Mouse (Mus musculus): ENCODE measurements at regions not wholly inside any gene's neighbourhood (a gene's known extent, or its start where the extent isn't known, plus 50 kb on each side); places are given as distances from the start of the nearest gene placed in this dataset.
A peak's percentile ranks its signal among the peaks of the same experiment; 100 is the strongest.

DNA sequence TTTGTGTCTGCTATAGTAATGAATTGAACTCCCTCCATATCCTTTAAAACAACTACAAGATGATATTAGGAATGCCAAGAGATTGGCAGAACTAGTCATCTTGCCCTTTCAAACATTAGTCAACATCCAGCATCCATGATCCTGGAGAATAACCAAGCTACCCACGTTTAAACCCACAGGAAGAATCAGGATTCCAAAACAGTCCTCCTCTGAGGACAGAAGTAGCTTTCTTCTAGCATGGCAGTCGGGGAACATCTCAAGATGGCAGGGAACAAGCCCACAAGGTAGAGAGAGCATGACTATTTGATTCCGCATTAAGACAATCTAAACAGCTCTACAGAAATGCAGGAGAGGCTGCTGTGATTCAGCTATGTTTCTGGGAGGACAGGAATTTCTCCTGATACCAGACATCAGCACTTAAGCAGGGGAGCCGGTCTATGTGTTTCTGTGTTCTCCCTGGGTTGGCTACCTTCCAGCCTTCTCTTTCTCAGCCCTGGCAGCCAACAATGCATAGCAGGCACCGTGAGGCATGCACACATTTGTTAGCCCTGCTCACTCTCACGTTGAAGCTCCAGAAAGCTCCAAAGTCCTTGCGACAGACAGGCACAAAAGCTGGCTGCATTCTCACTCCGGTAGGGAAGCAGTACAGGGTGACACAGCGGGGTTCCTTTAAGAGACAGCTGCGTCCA lies 138.8 kb downstream of the Dhx15 start:
- no peaks in the 10 kb centered on the region for H3K36me3 ChIP-seq
- no peaks in the 10 kb centered on the region for H3K27me3 ChIP-seq
- 22% methylated on average over 10 of the region's 10 CpGs for WGBS
- no peak overlapping the region for H3K4me3 ChIP-seq
- H3K4me1 ChIP-seq (replicated peaks) = peaks cover 18% of the 10 kb centered on the region
- peak overlapping the region; percentile 86 for H3K27ac ChIP-seq
- no peak overlapping the region for H3K9ac ChIP-seq
- peak; percentile 86 for ATAC-seq (replicated peaks; ENCODE audit: insufficient number of reproducible peaks, insufficient read depth, low FRiP score, low read depth)
- peak overlapping the region; percentile 33 for H3K4me2 ChIP-seq
- no peaks in the 10 kb centered on the region for H3K9me3 ChIP-seq (replicated peaks)

DNA sequence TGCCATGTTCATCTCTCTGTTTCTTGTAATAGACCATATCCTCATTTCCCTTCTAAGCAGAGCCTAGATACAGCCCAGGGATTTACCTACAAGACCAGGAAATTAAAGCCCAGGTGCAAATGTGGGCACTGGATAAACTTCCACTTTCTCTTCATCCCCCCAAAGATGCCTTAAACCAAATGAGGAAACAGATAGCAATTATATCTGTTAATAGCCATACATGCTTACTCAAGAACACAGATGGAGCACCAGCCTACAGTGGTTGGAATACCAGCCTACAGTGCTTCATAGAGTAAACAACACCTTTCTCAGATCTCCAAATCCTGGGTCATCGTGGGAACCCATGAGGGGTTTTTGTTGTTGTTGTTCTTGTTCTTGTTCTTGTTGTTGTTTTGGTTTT lies 141.5 kb downstream of the Dhx15 start:
- H3K4me3 ChIP-seq = no peak overlapping the region
- no peak for ATAC-seq (replicated peaks; ENCODE audit: insufficient number of reproducible peaks, insufficient read depth, low FRiP score, low read depth)
- no peaks in the 10 kb centered on the region for H3K9me3 ChIP-seq (replicated peaks)
- no peak overlapping the region for H3K9ac ChIP-seq
- H3K27ac ChIP-seq = no peak overlapping the region
- H3K27me3 ChIP-seq = no peaks in the 10 kb centered on the region
- H3K4me1 ChIP-seq (replicated peaks) = peaks cover 21% of the 10 kb centered on the region
- 80% methylated on average over 1 of the region's 1 CpGs for WGBS
- H3K4me2 ChIP-seq = no peak overlapping the region
- no peaks in the 10 kb centered on the region for H3K36me3 ChIP-seq

DNA sequence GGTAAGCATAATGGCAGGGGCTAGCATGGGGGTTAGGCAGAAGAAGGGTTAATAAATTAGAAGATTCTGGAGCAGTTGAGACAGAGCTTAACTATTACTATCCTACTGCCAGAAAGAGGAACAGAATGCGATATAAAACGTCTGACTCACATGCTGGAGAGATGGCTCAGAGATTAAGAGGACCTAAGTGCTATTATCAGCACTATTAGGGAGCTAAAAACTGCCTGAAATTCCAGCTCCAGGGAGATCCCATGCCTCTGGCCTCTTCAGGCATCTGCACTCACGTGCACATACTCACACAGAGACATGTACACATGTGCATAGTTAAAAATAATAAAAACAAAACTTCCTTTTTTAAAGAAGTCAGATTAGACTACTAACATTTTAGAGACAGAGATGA lies 143.6 kb downstream of the Dhx15 start:
- Histone ChIP-seq H3K4me1 (replicated peaks) (peaks cover 16% of the 10 kb centered on the region), H3K9me3 (replicated peaks) (no peaks in the 10 kb centered on the region), H3K4me3 (no peak overlapping the region), H3K27me3 (no peaks in the 10 kb centered on the region), H3K27ac (no peak overlapping the region), H3K36me3 (no peaks in the 10 kb centered on the region), H3K9ac (no peak overlapping the region), H3K4me2 (no peak overlapping the region)
- 26% methylated on average over 3 of the region's 3 CpGs for WGBS
- no peak; the same call in 1 of the 2 replicates for ATAC-seq (replicated peaks; ENCODE audit: insufficient number of reproducible peaks, insufficient read depth, low FRiP score, low read depth)

DNA sequence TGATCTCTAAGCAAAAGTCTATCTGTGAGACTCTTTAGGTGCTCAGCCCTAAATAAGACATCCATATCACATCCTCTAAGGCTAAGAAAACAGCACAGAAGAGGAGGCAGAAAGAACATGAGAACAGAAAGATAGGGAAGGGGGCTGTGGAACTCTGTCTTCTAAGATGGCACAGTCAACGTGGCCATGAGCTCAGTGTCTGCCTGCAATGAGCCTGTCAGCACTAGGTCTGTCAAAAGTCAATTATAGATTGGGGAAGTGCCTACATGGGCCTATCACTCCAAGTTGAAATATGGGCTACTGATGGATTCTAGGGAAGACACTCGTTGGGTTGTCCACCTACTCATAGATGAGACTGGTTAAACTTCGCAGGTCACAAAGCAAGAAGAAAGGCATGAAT lies 146.2 kb downstream of the Dhx15 start:
- Histone ChIP-seq H3K9ac (no peak overlapping the region), H3K27me3 (no peaks in the 10 kb centered on the region), H3K27ac (no peak overlapping the region), H3K4me3 (no peak overlapping the region), H3K9me3 (replicated peaks) (no peaks in the 10 kb centered on the region), H3K4me1 (replicated peaks) (peaks cover 27% of the 10 kb centered on the region), H3K36me3 (no peaks in the 10 kb centered on the region), H3K4me2 (no peak overlapping the region)
- ATAC-seq (replicated peaks; ENCODE audit: insufficient number of reproducible peaks, insufficient read depth, low FRiP score, low read depth) = no peak
- 51% methylated on average over 3 of the region's 3 CpGs for WGBS

DNA sequence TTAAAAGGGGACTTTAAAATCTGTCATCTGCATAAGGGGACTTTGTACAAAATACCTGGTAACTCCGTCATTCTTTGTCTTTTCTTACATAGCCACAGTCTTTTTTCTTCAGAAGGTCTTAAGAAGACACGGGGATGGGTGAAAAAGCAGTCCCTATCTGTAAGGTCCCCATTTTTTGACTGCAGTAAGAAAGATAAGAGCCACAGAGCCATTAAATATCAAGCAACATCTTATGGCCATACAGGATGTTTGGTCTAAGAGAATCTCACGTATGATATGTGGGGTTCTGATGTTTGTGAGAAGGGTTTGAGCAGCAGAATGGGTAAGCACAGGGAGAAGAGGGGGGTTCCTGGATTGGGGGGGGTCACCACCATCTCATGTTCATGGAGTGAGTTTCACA lies 148.9 kb downstream of the Dhx15 start:
- peaks cover 21% of the 10 kb centered on the region for H3K4me1 ChIP-seq (replicated peaks)
- no peaks in the 10 kb centered on the region for H3K36me3 ChIP-seq
- H3K27me3 ChIP-seq = no peaks in the 10 kb centered on the region
- no peak for ATAC-seq (replicated peaks; ENCODE audit: insufficient number of reproducible peaks, insufficient read depth, low FRiP score, low read depth)
- no peak overlapping the region for H3K9ac ChIP-seq
- H3K9me3 ChIP-seq (replicated peaks) = no peaks in the 10 kb centered on the region
- H3K4me3 ChIP-seq = no peak overlapping the region
- H3K4me2 ChIP-seq = no peak overlapping the region
- 76% methylated on average over 3 of the region's 3 CpGs for WGBS
- H3K27ac ChIP-seq = peak overlapping the region; percentile 84

DNA sequence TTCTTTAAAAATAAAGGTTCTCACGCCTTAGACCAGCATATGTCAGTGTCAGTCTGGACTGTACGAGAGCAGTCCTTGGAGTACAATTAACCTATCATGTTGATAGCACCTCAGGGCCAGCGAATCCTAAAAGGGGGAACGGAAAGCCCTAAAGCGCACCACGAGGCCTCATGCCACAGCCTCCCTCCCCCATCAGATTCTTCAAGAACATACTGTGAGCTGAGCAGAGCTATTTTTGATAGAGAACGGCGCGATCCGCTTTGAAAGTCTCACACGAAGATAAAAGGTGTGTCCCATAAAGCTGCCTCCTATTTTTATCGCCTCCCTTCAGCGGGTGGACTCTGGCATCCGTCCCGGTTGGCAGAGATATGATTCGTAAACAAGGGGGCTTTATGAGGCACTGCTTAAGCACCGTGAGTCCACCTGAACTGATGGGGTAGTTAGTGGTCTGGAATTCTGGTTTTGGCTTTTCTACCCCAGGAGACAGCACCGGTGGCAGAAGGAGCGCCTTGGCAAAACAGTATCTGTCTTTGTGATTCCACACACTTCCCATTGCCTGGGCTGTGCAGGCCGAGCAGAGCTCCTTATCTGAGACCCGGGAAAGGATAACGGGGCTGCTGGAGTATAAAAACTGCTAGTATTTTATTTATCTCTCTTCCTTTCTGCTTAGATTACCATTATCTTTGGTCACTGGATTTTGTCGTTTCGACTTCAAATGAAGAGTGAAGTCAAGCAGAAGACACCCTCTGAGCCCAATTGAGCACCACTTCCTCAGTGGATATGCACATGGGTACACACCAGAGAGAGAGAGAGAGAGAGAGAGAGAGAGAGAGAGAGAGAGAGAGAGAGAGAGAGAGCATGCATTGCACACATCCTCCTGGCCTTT lies 149.6 kb downstream of the Dhx15 start:
- Histone ChIP-seq H3K9me3 (replicated peaks) (no peaks in the 10 kb centered on the region), H3K27me3 (no peaks in the 10 kb centered on the region), H3K4me3 (0 out of 2 replicates have a peak overlapping the region, but pooled peaks have one; percentile 21), H3K4me1 (replicated peaks) (peaks cover 21% of the 10 kb centered on the region), H3K4me2 (peak overlapping the region; percentile 51), H3K36me3 (no peaks in the 10 kb centered on the region), H3K27ac (peak overlapping the region; percentile 84), H3K9ac (no peak overlapping the region)
- ATAC-seq (replicated peaks; ENCODE audit: insufficient number of reproducible peaks, insufficient read depth, low FRiP score, low read depth) = peak; percentile 86
- WGBS = 16% methylated on average over 24 of the region's 24 CpGs

DNA sequence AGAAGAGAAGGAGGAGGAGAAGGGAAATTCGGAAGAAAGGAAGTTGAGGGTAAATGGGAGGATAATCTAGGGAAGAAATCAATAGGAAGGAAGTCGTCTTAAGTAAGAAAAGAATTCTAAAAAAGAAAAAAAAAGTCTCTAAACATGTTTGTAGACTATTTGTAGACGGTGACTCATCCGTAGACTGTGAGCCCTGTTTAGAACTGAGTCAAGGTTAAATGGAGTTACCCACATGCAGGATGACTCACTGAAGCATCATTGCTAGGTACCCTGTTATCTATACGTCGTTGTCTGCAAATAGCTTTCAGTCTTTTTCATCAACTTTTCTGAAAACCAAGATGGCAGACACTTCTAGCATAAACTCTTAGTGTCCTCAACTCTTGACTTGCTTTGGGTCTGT lies 155.0 kb downstream of the Dhx15 start:
- 71% methylated on average over 6 of the region's 6 CpGs for WGBS
- no peak overlapping the region for H3K4me3 ChIP-seq
- H3K4me2 ChIP-seq = no peak overlapping the region
- ATAC-seq (replicated peaks; ENCODE audit: insufficient number of reproducible peaks, insufficient read depth, low FRiP score, low read depth) = no peak
- no peaks in the 10 kb centered on the region for H3K9me3 ChIP-seq (replicated peaks)
- no peaks in the 10 kb centered on the region for H3K27me3 ChIP-seq
- peaks cover 8% of the 10 kb centered on the region for H3K4me1 ChIP-seq (replicated peaks)
- H3K9ac ChIP-seq = no peak overlapping the region
- no peak overlapping the region for H3K27ac ChIP-seq
- no peaks in the 10 kb centered on the region for H3K36me3 ChIP-seq

DNA sequence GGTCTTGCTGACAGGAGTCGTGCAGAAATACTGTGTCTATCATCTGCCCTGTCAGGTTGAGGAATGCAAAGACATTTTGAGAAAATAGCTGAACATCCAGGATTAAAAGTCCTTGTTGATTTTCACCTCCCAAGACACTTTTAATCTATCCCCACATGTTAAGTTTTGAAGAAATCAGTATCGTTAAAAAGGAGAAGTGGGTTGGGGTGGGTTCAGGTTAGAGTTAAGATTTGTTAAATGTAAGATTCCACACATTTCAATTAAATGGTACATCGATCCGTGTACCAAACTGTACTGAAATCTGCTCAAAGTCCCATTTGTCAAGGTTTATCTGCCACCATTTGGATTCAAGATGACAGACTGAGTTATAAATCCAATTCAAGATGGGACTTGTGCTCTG lies 162.8 kb downstream of the Dhx15 start:
- Histone ChIP-seq H3K27me3 (no peaks in the 10 kb centered on the region), H3K9me3 (replicated peaks) (no peaks in the 10 kb centered on the region), H3K4me1 (replicated peaks) (peaks cover 5% of the 10 kb centered on the region), H3K27ac (no peak overlapping the region), H3K9ac (no peak overlapping the region), H3K36me3 (no peaks in the 10 kb centered on the region), H3K4me3 (no peak overlapping the region), H3K4me2 (no peak overlapping the region)
- 79% methylated on average over 4 of the region's 4 CpGs for WGBS
- no peak for ATAC-seq (replicated peaks; ENCODE audit: insufficient number of reproducible peaks, insufficient read depth, low FRiP score, low read depth)

DNA sequence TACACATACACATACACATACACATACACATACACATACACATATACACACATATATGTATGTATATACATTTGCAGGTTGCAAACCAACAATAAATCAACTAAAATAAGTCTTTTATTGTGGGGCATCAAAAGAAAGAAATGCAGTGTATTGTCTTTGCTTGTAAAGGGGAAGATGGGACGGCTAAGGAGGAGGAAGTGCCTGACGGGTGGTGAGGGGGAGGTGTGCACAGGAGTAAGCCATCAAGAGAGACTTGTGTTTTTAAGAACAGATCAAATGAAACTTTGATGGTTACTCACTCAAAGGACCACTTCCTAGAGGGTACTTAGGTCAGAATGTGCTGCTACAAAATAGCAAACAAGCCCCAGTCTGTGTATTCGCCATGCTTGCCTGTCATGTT lies 164.2 kb downstream of the Dhx15 start:
- Histone ChIP-seq H3K4me1 (replicated peaks) (peaks cover 12% of the 10 kb centered on the region), H3K4me3 (no peak overlapping the region), H3K4me2 (no peak overlapping the region), H3K27me3 (no peaks in the 10 kb centered on the region), H3K9me3 (replicated peaks) (no peaks in the 10 kb centered on the region), H3K36me3 (no peaks in the 10 kb centered on the region), H3K27ac (no peak overlapping the region), H3K9ac (no peak overlapping the region)
- WGBS = 72% methylated on average over 3 of the region's 3 CpGs
- ATAC-seq (replicated peaks; ENCODE audit: insufficient number of reproducible peaks, insufficient read depth, low FRiP score, low read depth) = no peak

DNA sequence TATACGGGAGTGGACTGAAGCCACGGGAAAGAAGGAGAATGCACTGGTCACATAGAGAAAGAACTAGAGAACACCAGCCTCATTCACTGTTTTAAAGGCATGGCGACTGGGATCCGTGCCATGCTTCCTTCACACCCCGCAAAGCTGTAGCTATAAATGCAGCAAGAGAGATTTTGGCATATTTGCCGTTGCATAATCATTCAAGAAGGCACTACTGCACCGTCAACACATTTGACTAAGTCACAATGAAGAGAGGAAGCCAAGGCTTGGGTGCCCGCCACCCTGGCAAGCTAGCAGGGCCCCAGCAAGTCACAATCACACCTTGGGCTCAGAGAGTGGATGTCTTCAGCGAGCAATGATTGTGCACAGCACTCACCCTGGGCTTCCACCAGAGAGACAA lies 167.1 kb downstream of the Dhx15 start:
- H3K4me3 ChIP-seq = no peak overlapping the region
- peak overlapping the region; percentile 37; the same call in 1 of the 2 replicates for H3K27ac ChIP-seq
- peaks cover 12% of the 10 kb centered on the region for H3K4me1 ChIP-seq (replicated peaks)
- WGBS = 53% methylated on average over 9 of the region's 9 CpGs
- no peak overlapping the region for H3K4me2 ChIP-seq
- no peak for ATAC-seq (replicated peaks; ENCODE audit: insufficient number of reproducible peaks, insufficient read depth, low FRiP score, low read depth)
- no peaks in the 10 kb centered on the region for H3K27me3 ChIP-seq
- H3K36me3 ChIP-seq = no peaks in the 10 kb centered on the region
- no peaks in the 10 kb centered on the region for H3K9me3 ChIP-seq (replicated peaks)
- H3K9ac ChIP-seq = no peak overlapping the region

DNA sequence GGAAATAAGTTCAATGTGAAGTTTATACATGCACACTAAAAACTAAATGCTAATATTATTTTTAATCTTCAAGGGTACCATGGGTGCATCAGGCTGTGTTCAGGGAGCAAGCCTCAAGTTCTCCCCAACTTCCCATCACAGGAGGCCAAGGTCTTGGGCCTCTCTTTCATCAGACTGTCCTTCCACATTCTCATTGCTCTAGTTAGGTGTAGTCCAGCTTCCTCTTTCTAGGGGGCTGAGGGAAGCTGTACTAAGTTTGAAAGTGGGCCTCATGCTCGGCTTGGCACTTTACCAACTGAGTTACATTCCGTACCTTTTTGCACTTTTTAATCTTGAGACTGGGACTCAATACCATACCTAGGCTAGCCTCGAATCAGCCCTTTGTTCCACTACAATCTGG lies 173.3 kb downstream of the Dhx15 start:
- H3K9ac ChIP-seq = no peak overlapping the region
- no peaks in the 10 kb centered on the region for H3K36me3 ChIP-seq
- H3K4me1 ChIP-seq (replicated peaks) = peaks cover 5% of the 10 kb centered on the region; the same call in 1 of the 2 replicates
- H3K27ac ChIP-seq = no peak overlapping the region
- H3K27me3 ChIP-seq = no peaks in the 10 kb centered on the region
- 72% methylated on average over 3 of the region's 3 CpGs for WGBS
- H3K9me3 ChIP-seq (replicated peaks) = no peaks in the 10 kb centered on the region
- no peak for ATAC-seq (replicated peaks; ENCODE audit: insufficient number of reproducible peaks, insufficient read depth, low FRiP score, low read depth)
- H3K4me2 ChIP-seq = no peak overlapping the region
- no peak overlapping the region for H3K4me3 ChIP-seq

Measured in heart, embryonic 15.5 days (tissue).